Mouse (Mus musculus): ENCODE measurements at regions not wholly inside any gene's neighbourhood (a gene's known extent, or its start where the extent isn't known, plus 50 kb on each side); places are given as distances from the start of the nearest gene placed in this dataset.

GRCm38 (mm10) chr17:84893273-84894033 is 63.1 kb upstream of the Ppm1b start:
- 0 out of 2 replicates have a peak, but pooled peaks cover 3% of the 10 kb centered on the region for H3K4me1 ChIP-seq (replicated peaks)
- no peaks in the 10 kb centered on the region for H3K27me3 ChIP-seq
- no peaks in the 10 kb centered on the region for H3K9me3 ChIP-seq
- H3K4me3 ChIP-seq = no peak overlapping the region
- H3K36me3 ChIP-seq = no peaks in the 10 kb centered on the region
- H3K9ac ChIP-seq = no peak overlapping the region
- H3K4me2 ChIP-seq = no peak overlapping the region
- 75% methylated on average over 16 of the region's 16 CpGs for WGBS
- H3K27ac ChIP-seq (replicated peaks) = no peak overlapping the region
- ATAC-seq (ENCODE audit: low FRiP score, low read depth) = no peak

- Histone ChIP-seq H3K27me3 (no peaks in the 10 kb centered on the region), H3K27ac (replicated peaks) (no peak overlapping the region), H3K36me3 (no peaks in the 10 kb centered on the region), H3K4me2 (no peak overlapping the region), H3K4me1 (replicated peaks) (0 out of 2 replicates have a peak, but pooled peaks cover 3% of the 10 kb centered on the region), H3K9ac (no peak overlapping the region), H3K4me3 (no peak overlapping the region), H3K9me3 (no peaks in the 10 kb centered on the region)
- 86% methylated on average over 3 of the region's 3 CpGs for WGBS
- no peak for ATAC-seq (ENCODE audit: low FRiP score, low read depth)
Measured at GRCm38 (mm10) chr17:84895526-84895925, 61.0 kb upstream of the Ppm1b start.

GRCm38 (mm10) chr17:84896572-84896971 is 60.0 kb upstream of the Ppm1b start:
- Histone ChIP-seq H3K4me2 (no peak overlapping the region), H3K36me3 (no peaks in the 10 kb centered on the region), H3K27ac (replicated peaks) (no peak overlapping the region), H3K9me3 (no peaks in the 10 kb centered on the region), H3K9ac (no peak overlapping the region), H3K4me1 (replicated peaks) (no peaks in the 10 kb centered on the region), H3K27me3 (no peaks in the 10 kb centered on the region), H3K4me3 (no peak overlapping the region)
- 83% methylated on average over 5 of the region's 5 CpGs for WGBS
- ATAC-seq (ENCODE audit: low FRiP score, low read depth) = no peak

GRCm38 (mm10) chr17:84898407-84898806 is 58.1 kb upstream of the Ppm1b start:
- no peaks in the 10 kb centered on the region for H3K27me3 ChIP-seq
- H3K27ac ChIP-seq (replicated peaks) = no peak overlapping the region
- H3K4me2 ChIP-seq = no peak overlapping the region
- H3K9ac ChIP-seq = no peak overlapping the region
- H3K4me3 ChIP-seq = no peak overlapping the region
- no peaks in the 10 kb centered on the region for H3K36me3 ChIP-seq
- H3K4me1 ChIP-seq (replicated peaks) = no peaks in the 10 kb centered on the region
- WGBS = 83% methylated on average over 4 of the region's 4 CpGs
- no peak for ATAC-seq (ENCODE audit: low FRiP score, low read depth)
- no peaks in the 10 kb centered on the region for H3K9me3 ChIP-seq

GRCm38 (mm10) chr17:84903625-84904337 is 52.8 kb upstream of the Ppm1b start:
- ATAC-seq (ENCODE audit: low FRiP score, low read depth) = no peak
- Histone ChIP-seq H3K27me3 (no peaks in the 10 kb centered on the region), H3K4me1 (replicated peaks) (no peaks in the 10 kb centered on the region), H3K9ac (no peak overlapping the region), H3K36me3 (no peaks in the 10 kb centered on the region), H3K4me2 (no peak overlapping the region), H3K4me3 (no peak overlapping the region), H3K9me3 (no peaks in the 10 kb centered on the region), H3K27ac (replicated peaks) (no peak overlapping the region)
- WGBS = 80% methylated on average over 9 of the region's 9 CpGs
